Mouse (Mus musculus) CH12.LX (cell line): ENCODE measurements around the gene Clmp. TPM values are rescaled to one million over a fixed set of nuclear protein-coding genes. Genes with fewer than 3 reads are reported as not detected.

Experiments used
- DNase-seq: peaks from one replicate; pipeline ENCODE4 v3.0.0-alpha.2; 2013; ENCODE audit errors: extremely low read depth
- H3K27ac ChIP-seq: 2 replicates; pipeline ENCODE4 v1.5.1; 2012; ENCODE audit warnings: low read depth, mild to moderate bottlenecking, control low read depth, moderate library complexity; ENCODE audit not compliant: insufficient read depth
- H3K27me3 ChIP-seq: replicated peaks from 2 replicates; pipeline ENCODE3; 2012; ENCODE audit warnings: inconsistent platforms
- H3K36me3 ChIP-seq, 2 experiments: replicated peaks in 1 of 2; 2 replicates each; pipeline versions ENCODE3 to v1.6.1; 2012; ENCODE audit warnings: inconsistent platforms in 1 of 2, low read length in 1 of 2, mild to moderate bottlenecking in 1 of 2, mixed read lengths in 1 of 2, moderate library complexity in 1 of 2; ENCODE audit not compliant: control insufficient read depth in 1 of 2, insufficient read depth in 1 of 2
- H3K4me1 ChIP-seq, 2 experiments: 2 replicates each; pipeline ENCODE4 v1.6.1; 2012; ENCODE audit warnings: inconsistent platforms in 1 of 2, moderate library complexity in 1 of 2; ENCODE audit not compliant: insufficient read depth in 2 of 2, control insufficient read depth in 1 of 2
- H3K4me2 ChIP-seq: 2 replicates; pipeline ENCODE4 v1.6.1; 2012; ENCODE audit warnings: low read depth, mild to moderate bottlenecking, control low read depth; ENCODE audit not compliant: poor library complexity, insufficient read depth, severe bottlenecking
- H3K4me3 ChIP-seq, 3 experiments: fragments of 150-350 bp in 1 of 3; sonication (generic) in 1 of 3; replicated peaks in 1 of 3; 2 replicates each; pipeline versions ENCODE3 to v1.5.1; 2011 to 2012; ENCODE audit warnings: low read depth in 2 of 3, low read length in 2 of 3, mild to moderate bottlenecking in 2 of 3, moderate library complexity in 2 of 3, control low read depth in 1 of 3, improper control_type of control experiment in 1 of 3, inconsistent platforms in 1 of 3, mixed read lengths in 1 of 3; ENCODE audit not compliant: poor library complexity in 1 of 3
- H3K79me2 ChIP-seq: replicated peaks from 2 replicates; pipeline ENCODE4 v1.6.1; 2012; ENCODE audit warnings: mild to moderate bottlenecking, moderate library complexity; ENCODE audit not compliant: control insufficient read depth, poor library complexity, insufficient read depth, severe bottlenecking; ENCODE audit errors: extremely low read depth
- H3K9ac ChIP-seq: 2 replicates; pipeline ENCODE4 v1.6.1; 2012; ENCODE audit warnings: low read depth, mild to moderate bottlenecking, control low read depth, moderate library complexity; ENCODE audit not compliant: insufficient read depth
- H3K9me3 ChIP-seq: replicated peaks from 2 replicates; pipeline ENCODE3; 2012; ENCODE audit warnings: low read length, inconsistent platforms, mixed read lengths
- CHD1 ChIP-seq: IDR thresholded peaks from 2 replicates; pipeline ENCODE4 v1.6.1; 2012; ENCODE audit warnings: low read depth, low read length, improper control_type of control experiment, inconsistent platforms
- CHD2 ChIP-seq: IDR thresholded peaks from 2 replicates; pipeline ENCODE4 v1.6.1; 2011; ENCODE audit warnings: low read length, improper control_type of control experiment
- CTCF ChIP-seq, 2 experiments: IDR thresholded peaks in 1 of 2; conservative IDR thresholded peaks in 1 of 2; 2 replicates each; pipeline ENCODE4 v1.5.1; 2011 to 2012; ENCODE audit warnings: low read depth in 2 of 2, low read length in 2 of 2, improper control_type of control experiment in 1 of 2, inconsistent platforms in 1 of 2, mild to moderate bottlenecking in 1 of 2, moderate library complexity in 1 of 2
- E2F4 ChIP-seq: IDR thresholded peaks from 2 replicates; pipeline ENCODE4 v1.6.1; 2011; ENCODE audit warnings: low read depth, low read length, improper control_type of control experiment; ENCODE audit not compliant: insufficient replicate concordance
- ELF1 ChIP-seq: IDR thresholded peaks from 2 replicates; pipeline ENCODE4 v1.6.1; 2014; ENCODE audit warnings: low read depth, mild to moderate bottlenecking, inconsistent platforms, low read length, improper control_type of control experiment
- HCFC1 ChIP-seq: IDR thresholded peaks from 2 replicates; pipeline ENCODE4 v1.6.1; 2012; ENCODE audit warnings: low read depth, mild to moderate bottlenecking, inconsistent platforms, low read length, improper control_type of control experiment
- IRF4 ChIP-seq: IDR thresholded peaks from 2 replicates; pipeline ENCODE4 v1.6.1; 2014; ENCODE audit warnings: low read depth, mild to moderate bottlenecking, inconsistent platforms, low read length, improper control_type of control experiment
- JUN ChIP-seq: IDR thresholded peaks from 2 replicates; pipeline ENCODE4 v1.6.1; 2011; ENCODE audit warnings: low read depth, mild to moderate bottlenecking, low read length, improper control_type of control experiment, moderate library complexity; ENCODE audit not compliant: insufficient read depth
- JUND ChIP-seq: conservative IDR thresholded peaks from 2 replicates; pipeline ENCODE4 v1.6.1; 2011; ENCODE audit warnings: low read depth, low read length, improper control_type of control experiment
- KAT2A ChIP-seq: IDR thresholded peaks from 2 replicates; pipeline ENCODE4 v1.6.1; 2012; ENCODE audit warnings: low read length, improper control_type of control experiment, inconsistent platforms; ENCODE audit not compliant: insufficient replicate concordance
- MAX ChIP-seq: IDR thresholded peaks from 2 replicates; pipeline ENCODE4 v1.6.1; 2011; ENCODE audit warnings: low read length, improper control_type of control experiment
- MAZ ChIP-seq: IDR thresholded peaks from 2 replicates; pipeline ENCODE4 v1.6.1; 2012; ENCODE audit warnings: low read depth, mild to moderate bottlenecking, inconsistent platforms, low read length, improper control_type of control experiment, moderate library complexity
- MEF2A ChIP-seq: IDR thresholded peaks from 2 replicates; pipeline ENCODE4 v1.6.1; 2014; ENCODE audit warnings: low read depth, mild to moderate bottlenecking, inconsistent platforms, low read length, improper control_type of control experiment, borderline replicate concordance
- MYC ChIP-seq: IDR thresholded peaks from 2 replicates; pipeline ENCODE4 v1.6.1; 2011; ENCODE audit warnings: low read depth, mild to moderate bottlenecking, improper control_type of control experiment, low read length
- POLR2A ChIP-seq: IDR thresholded peaks from 2 replicates; pipeline ENCODE4 v1.6.1; 2011; ENCODE audit warnings: low read depth, mild to moderate bottlenecking, improper control_type of control experiment, low read length
- RAD21 ChIP-seq: IDR thresholded peaks from 2 replicates; pipeline ENCODE4 v1.6.1; 2011; ENCODE audit warnings: low read depth, mild to moderate bottlenecking, low read length, improper control_type of control experiment, moderate library complexity
- SMC3 ChIP-seq: IDR thresholded peaks from 2 replicates; pipeline ENCODE4 v1.6.1; 2011; ENCODE audit warnings: low read depth, low read length, improper control_type of control experiment
- TBP ChIP-seq: conservative IDR thresholded peaks from 2 replicates; pipeline ENCODE4 v1.6.1; 2011; ENCODE audit warnings: low read depth, low read length, improper control_type of control experiment
- TCF12 ChIP-seq: IDR thresholded peaks from 2 replicates; pipeline ENCODE4 v1.6.1; 2014; ENCODE audit warnings: low read depth, mild to moderate bottlenecking, inconsistent platforms, low read length, improper control_type of control experiment
- UBTF ChIP-seq: IDR thresholded peaks from 2 replicates; pipeline ENCODE4 v1.6.1; 2012; ENCODE audit warnings: low read depth, mild to moderate bottlenecking, inconsistent platforms, low read length, improper control_type of control experiment, moderate library complexity
- ZMIZ1 ChIP-seq: IDR thresholded peaks from 2 replicates; pipeline ENCODE4 v1.6.1; 2012; ENCODE audit warnings: low read depth, mild to moderate bottlenecking, inconsistent platforms, low read length, improper control_type of control experiment
- dilution Hi-C: fragments of 300-500 bp; cut with MboI; formaldehyde crosslinking; loops from 2 replicates; pipeline ENCODE4 v1.14.3; 2020; ENCODE audit warnings: low sequenced_read_pairs; ENCODE audit not compliant: extremely low pct_unique_long_range_greater_than_20kb, extremely low pct_ligation_motif_present
- in situ Hi-C: fragments of 300-500 bp; cut with MboI; formaldehyde crosslinking; loops from 3 replicates; pipeline ENCODE4 v1.14.3; 2019; ENCODE audit warnings: low sequenced_read_pairs, low pct_ligation_motif_present, low pct_unique_long_range_greater_than_20kb, mixed read lengths
- polyA plus RNA-seq: library from polyadenylated mRNA; unstranded; fragments of >175 nt; gene quantifications from 2 replicates; pipeline ENCODE4 v1.2.1, GENCODE M21; 2012; ENCODE audit warnings: low read depth; ENCODE audit not compliant: insufficient read length
- total RNA-seq, 2 experiments: library from RNA; depleted of rRNA; stranded (reverse); fragments of 300-350 nt in 1 of 2; fragments of >200 nt in 1 of 2; gene quantifications; 2 replicates each; pipeline ENCODE4 v1.2.3; 2012 to 2014

The Clmp gene
- total and polyA plus RNA-seq, 3 experiments = not detected

- no peak overlapping the region for H3K4me3 ChIP-seq
These were observed 80.4 kb downstream of the Clmp start for GRCm38 (mm10) chr9:40766058-40766605.

GRCm38 (mm10) chr9:40767946-40768345 is 82.2 kb downstream of the Clmp start:
- dilution Hi-C loops (no loop called here), in situ Hi-C loops (loop anchor here (25.0 kb wide), 1 partner anchor 356 kb away; no protein-coding TSS in a partner anchor)
- no peak overlapping the region for H3K4me2 ChIP-seq
- no peaks in the 10 kb centered on the region for H3K9me3 ChIP-seq
- DNase-seq = no peak
- no peaks in the 10 kb centered on the region for H3K27me3 ChIP-seq
- H3K27ac ChIP-seq = no peak overlapping the region
- no peaks in the 10 kb centered on the region for H3K36me3 ChIP-seq
- H3K4me3 ChIP-seq = no peak overlapping the region
- TF ChIP-seq ELF1 (no peak), MAZ (no peak), JUN (no peak)
- TF ChIP-seq, all 38 proteins: peak for 0
- no peak overlapping the region for H3K9ac ChIP-seq
- peaks cover 3 to 8% of the 10 kb centered on the region in 2 experiments; a peak in 3 of 4 replicates for H3K4me1 ChIP-seq
- no peaks in the 10 kb centered on the region for H3K79me2 ChIP-seq

More at GRCm38 (mm10) chr9:40766058-40766605, 80.4 kb downstream of the Clmp start:
- Histone ChIP-seq H3K4me2 (peak overlapping the region; percentile 59; the same call in 1 of the 2 replicates), H3K27me3 (no peaks in the 10 kb centered on the region), H3K4me1 (peaks cover 3 to 11% of the 10 kb centered on the region in 2 experiments; a peak in 3 of 4 replicates), H3K36me3 (no peaks in the 10 kb centered on the region), H3K27ac (no peak overlapping the region), H3K9ac (0 out of 2 replicates have a peak overlapping the region, but pooled peaks have one; percentile 20), H3K79me2 (no peaks in the 10 kb centered on the region), H3K9me3 (no peaks in the 10 kb centered on the region)
- in situ Hi-C loops = loop anchor here (25.0 kb wide), 1 partner anchor 354 kb away; no protein-coding TSS in a partner anchor
- dilution Hi-C loops = no loop called here
- TF ChIP-seq MEF2A (no peak), RAD21 (no peak), E2F4 (no peak), MYC (no peak), KAT2A (no peak), TCF12 (no peak), JUN (no peak), IRF4 (no peak), SMC3 (no peak), UBTF (no peak), MAX (no peak), TBP (no peak), HCFC1 (no peak), ZMIZ1 (no peak), JUND (no peak), CHD2 (no peak), CHD1 (no peak), CTCF (conservative IDR thresholded peaks at IDR 0.05 in 1 of 2, IDR thresholded peaks at IDR 0.05 in 1 of 2; ENCODE audit: low read depth in 2 of 2, low read length in 2 of 2) (no peak), POLR2A (no peak)
- DNase-seq = no peak
